Mouse (Mus musculus): ENCODE measurements at regions not wholly inside any gene's neighbourhood (a gene's known extent, or its start where the extent isn't known, plus 50 kb on each side); places are given as distances from the start of the nearest gene placed in this dataset.

- TF ChIP-seq USF2 (conservative IDR thresholded peaks at IDR 0.05; ENCODE audit: low read depth, low read length): no peak
- TF ChIP-seq CTCF (conservative IDR thresholded peaks at IDR 0.05 in 1 of 2, IDR thresholded peaks at IDR 0.05 in 1 of 2; ENCODE audit: low read depth in 2 of 2, low read length in 2 of 2): no peak
These were observed 74.0 kb upstream of the Egr2 start for GRCm38 (mm10) chr10:67461321-67461720.
